Mouse (Mus musculus) heart, postnatal 0 days (tissue): Measurements from ENCODE around the gene Eral1. TPM values are rescaled to one million over a fixed set of nuclear protein-coding genes. Genes with fewer than 3 reads are reported as not detected.

Experiments
- ATAC-seq: fragments of 200-750 bp; cut with Nextera tagmentation; 2 replicates; pipeline ENCODE4 v1.8.0; 2017; ENCODE audit warnings: low read depth, moderate number of reproducible peaks, moderate library complexity; ENCODE audit not compliant: insufficient read depth
- DNase-seq: peaks from one replicate; pipeline ENCODE4 v3.0.0-alpha.2; 2016; ENCODE audit warnings: low spot score
- H3K27ac ChIP-seq: fragments of 300-500 bp; sonication (generic); 2 replicates; pipeline ENCODE4 v1.5.1; 2014; ENCODE audit warnings: low read depth, mild to moderate bottlenecking
- H3K27me3 ChIP-seq: fragments of 300-500 bp; sonication (generic); 2 replicates; pipeline ENCODE4 v1.6.1; 2014; ENCODE audit warnings: low read length, mixed read lengths; ENCODE audit not compliant: control insufficient read depth, insufficient read depth
- H3K36me3 ChIP-seq: fragments of 300-500 bp; sonication (generic); replicated peaks from 2 replicates; pipeline ENCODE4 v1.6.1; 2014; ENCODE audit warnings: low read length, mixed read lengths; ENCODE audit not compliant: control insufficient read depth, insufficient read depth
- H3K4me1 ChIP-seq: fragments of 300-500 bp; sonication (generic); 2 replicates; pipeline ENCODE4 v1.6.1; 2014; ENCODE audit warnings: antibody characterized with exemption; ENCODE audit not compliant: control insufficient read depth, insufficient read depth
- H3K4me2 ChIP-seq: fragments of 300-500 bp; sonication (generic); 2 replicates; pipeline ENCODE4 v1.6.1; 2014; ENCODE audit warnings: low read depth, mild to moderate bottlenecking, low read length, moderate library complexity
- H3K4me3 ChIP-seq: fragments of 300-500 bp; sonication (generic); 2 replicates; pipeline ENCODE4 v1.5.1; 2014; ENCODE audit warnings: low read depth, low read length
- H3K9ac ChIP-seq: fragments of 300-500 bp; sonication (generic); replicated peaks from 2 replicates; pipeline ENCODE4 v1.6.1; 2014; ENCODE audit warnings: low read depth, low read length, mixed read lengths
- H3K9me3 ChIP-seq: fragments of 300-500 bp; sonication (generic); replicated peaks from 2 replicates; pipeline ENCODE4 v1.6.1; 2016; ENCODE audit warnings: low read length; ENCODE audit not compliant: control insufficient read depth
- CTCF ChIP-seq: IDR thresholded peaks from 2 replicates; pipeline ENCODE4 v1.5.1; 2016; ENCODE audit warnings: antibody characterized with exemption, control low read depth, low read depth
- EP300 ChIP-seq: IDR thresholded peaks from 2 replicates; pipeline ENCODE4 v1.6.1; 2016; ENCODE audit warnings: antibody characterized with exemption, low read depth
- WGBS: fragments of 180-500 bp; shearing (Covaris S2); extraction: QIAGEN DNeasy Blood & Tissue Kit; methylation state at CpG from one replicate; pipeline ENCODE4 v1.1.7; 2014; 5-methylcytosine and 5-hydroxymethylcytosine counted together
- polyA plus RNA-seq: library from polyadenylated mRNA; unstranded; fragments of >200 nt; fragmentation: Nextera tagmentation; extraction: Ambion mirVana; gene quantifications from 2 replicates; pipeline ENCODE4 v1.2.1, GENCODE M21; 2015
- total RNA-seq: library from RNA; depleted of rRNA; stranded (reverse); fragments of >200 nt; gene quantifications from 2 replicates; pipeline ENCODE4 v1.2.3, GENCODE M21; 2014; ENCODE audit warnings: low replicate concordance; rRNA removed

Eral1 gene
- total RNA-seq = 33.5 and 40.8 TPM in 2 replicates
- 19.7 TPM in 2 replicates for polyA plus RNA-seq

DNA sequence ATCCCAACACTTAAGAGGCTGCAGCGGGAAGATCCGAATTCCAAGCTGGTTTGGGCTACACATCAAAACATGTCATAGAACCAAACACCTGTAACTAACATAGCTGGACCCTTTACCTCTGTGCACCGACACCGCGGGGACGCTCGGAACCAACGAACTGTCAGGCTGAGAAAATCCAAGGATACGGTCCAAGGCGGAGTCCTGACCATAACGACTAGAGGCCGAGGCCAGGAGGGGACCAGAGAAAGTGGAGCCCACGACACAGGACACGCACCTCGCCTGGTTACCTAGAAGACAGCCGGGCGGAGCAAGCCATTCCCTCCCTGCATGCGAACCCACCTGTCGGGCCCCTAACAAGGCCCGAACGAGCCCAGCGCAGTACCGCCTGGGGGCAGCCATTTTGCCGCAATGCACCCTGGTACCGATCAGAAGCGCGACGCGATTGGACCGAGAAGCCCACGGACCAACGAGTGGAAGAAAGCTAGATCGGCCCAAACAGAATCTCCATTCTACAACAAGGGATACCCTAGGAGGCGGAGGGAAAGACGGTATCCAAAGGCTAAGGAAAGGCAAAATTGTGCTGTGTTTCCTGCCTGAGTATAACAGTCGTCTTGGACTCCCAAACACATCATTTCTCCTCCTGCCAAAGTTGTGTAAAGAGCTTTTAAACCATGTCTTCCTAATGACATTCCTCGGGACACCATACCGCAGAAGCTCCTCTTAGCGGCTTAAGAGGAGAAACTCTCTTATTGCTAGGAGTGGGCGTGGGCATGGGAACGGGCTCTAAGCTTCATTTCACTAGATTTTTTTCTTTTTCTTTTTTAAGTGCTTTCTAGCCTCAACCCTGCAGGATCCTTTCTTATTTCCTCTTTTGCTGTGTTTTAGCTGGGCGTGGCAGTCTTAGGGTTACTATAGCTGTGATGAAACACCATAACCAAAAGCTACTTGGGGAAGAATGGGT is at the start of gene Eral1:
TSS of gene Eral1 (minus strand) at position 423 of the 961 bp plus-strand sequence.
- TF ChIP-seq EP300 = no peak
- peak; percentile 1; the same call in 1 of the 2 replicates for TF ChIP-seq CTCF
- peak; percentile 85 for DNase-seq
- Histone ChIP-seq H3K27ac (peak within 1 kb of the TSS; percentile 44), H3K9ac (peak within 1 kb of the TSS; percentile 69), H3K4me2 (peak within 1 kb of the TSS; percentile 67), H3K4me3 (peak within 1 kb of the TSS; percentile 75), H3K4me1 (peaks cover 13% of the 10 kb centered on the region; the same call in 1 of the 2 replicates), H3K9me3 (no peaks in the 10 kb centered on the region), H3K27me3 (no peaks in the 10 kb centered on the region), H3K36me3 (peaks cover 25% of the 10 kb centered on the region)
- 1% methylated on average over 42 of the region's 42 CpGs for WGBS
- ATAC-seq = peak; percentile 96

DNA sequence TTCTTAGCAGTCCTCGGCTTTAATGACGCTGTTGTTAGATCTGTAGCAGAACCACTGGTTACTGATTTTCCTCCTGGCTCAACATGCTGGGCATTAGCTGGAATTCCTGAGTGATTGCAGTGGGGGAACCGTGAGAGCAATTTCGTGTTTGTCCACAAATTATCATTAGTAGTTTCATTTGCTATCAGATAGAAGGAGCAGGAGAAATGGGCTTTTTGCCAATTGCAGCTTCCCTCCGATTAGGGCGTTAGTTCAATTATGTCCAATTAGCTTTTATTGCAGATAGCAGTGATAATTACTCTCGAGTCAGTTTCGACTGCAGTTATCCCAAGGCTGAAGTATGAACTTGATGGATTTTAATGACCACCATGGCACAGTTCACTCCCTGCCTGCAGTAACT is 49.3 kb upstream of the Eral1 start:
- no peak for TF ChIP-seq CTCF
- no peak for TF ChIP-seq EP300
- H3K27ac ChIP-seq = 0 out of 2 replicates have a peak overlapping the region, but pooled peaks have one; percentile 8

DNA sequence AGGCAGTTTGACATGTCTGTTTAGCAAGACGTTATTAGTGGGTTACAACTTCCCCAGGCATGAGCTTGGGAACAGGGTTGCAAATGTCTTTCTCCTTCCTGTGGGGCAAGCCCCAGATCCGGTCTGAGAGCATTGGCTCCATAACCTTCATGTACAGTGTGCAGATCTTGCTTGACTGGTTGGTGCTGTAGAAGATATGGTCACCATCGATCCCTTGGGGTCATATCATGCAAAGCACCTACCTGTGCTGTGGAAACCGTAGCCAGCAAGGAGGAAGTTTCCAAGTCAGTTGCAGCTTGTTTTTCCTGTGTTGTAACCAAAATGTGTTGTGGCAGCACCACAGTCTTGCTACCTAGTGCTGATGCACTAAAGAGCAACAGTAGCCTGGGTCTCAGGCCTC is 46.6 kb upstream of the Eral1 start:
- no peak for ATAC-seq
- Histone ChIP-seq H3K4me1 (peaks cover 15% of the 10 kb centered on the region; the same call in 1 of the 2 replicates), H3K27ac (no peak overlapping the region), H3K27me3 (no peaks in the 10 kb centered on the region), H3K9ac (no peak overlapping the region), H3K36me3 (no peaks in the 10 kb centered on the region), H3K4me3 (no peak overlapping the region), H3K9me3 (no peaks in the 10 kb centered on the region), H3K4me2 (no peak overlapping the region)
- no peak for DNase-seq
- TF ChIP-seq EP300 = no peak
- no peak for TF ChIP-seq CTCF
- 64% methylated on average over 4 of the region's 4 CpGs for WGBS

More for the DNA sequence above, 49.3 kb upstream of the Eral1 start:
- H3K9ac ChIP-seq = no peak overlapping the region
- 38% methylated on average over 8 of the region's 8 CpGs for WGBS
- no peaks in the 10 kb centered on the region for H3K27me3 ChIP-seq
- H3K9me3 ChIP-seq = no peaks in the 10 kb centered on the region
- H3K4me2 ChIP-seq = no peak overlapping the region
- no peak overlapping the region for H3K4me3 ChIP-seq
- no peak for ATAC-seq
- no peak for DNase-seq
- H3K36me3 ChIP-seq = no peaks in the 10 kb centered on the region
- peaks cover 26% of the 10 kb centered on the region for H3K4me1 ChIP-seq

DNA sequence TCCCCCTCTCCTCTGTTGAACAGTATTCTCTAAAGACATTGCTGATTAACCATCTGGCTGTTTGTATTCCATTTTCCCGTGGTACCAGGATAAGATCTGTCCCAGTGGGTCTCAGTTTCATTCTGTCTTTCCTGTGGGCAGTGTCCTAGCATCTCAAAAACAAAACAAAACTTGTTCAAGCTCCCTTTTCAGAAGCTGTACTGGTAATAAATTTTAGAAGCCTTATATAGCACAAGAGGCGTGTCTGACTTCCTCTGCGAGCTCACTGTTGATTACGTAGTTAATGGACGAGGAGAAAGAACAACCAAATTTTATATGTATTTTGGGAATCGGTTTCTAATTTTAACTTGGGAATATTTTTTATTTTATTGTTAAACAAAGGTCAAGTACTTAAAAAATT is 45.5 kb upstream of the Eral1 start:
- Histone ChIP-seq H3K4me3 (no peak overlapping the region), H3K27ac (0 out of 2 replicates have a peak overlapping the region, but pooled peaks have one; percentile 43), H3K4me1 (peaks cover 19% of the 10 kb centered on the region; the same call in 1 of the 2 replicates), H3K4me2 (no peak overlapping the region), H3K9ac (no peak overlapping the region), H3K36me3 (no peaks in the 10 kb centered on the region), H3K27me3 (no peaks in the 10 kb centered on the region), H3K9me3 (no peaks in the 10 kb centered on the region)
- no peak for DNase-seq
- TF ChIP-seq CTCF (no peak), EP300 (no peak)
- no peak for ATAC-seq
- 64% methylated on average over 6 of the region's 6 CpGs for WGBS

DNA sequence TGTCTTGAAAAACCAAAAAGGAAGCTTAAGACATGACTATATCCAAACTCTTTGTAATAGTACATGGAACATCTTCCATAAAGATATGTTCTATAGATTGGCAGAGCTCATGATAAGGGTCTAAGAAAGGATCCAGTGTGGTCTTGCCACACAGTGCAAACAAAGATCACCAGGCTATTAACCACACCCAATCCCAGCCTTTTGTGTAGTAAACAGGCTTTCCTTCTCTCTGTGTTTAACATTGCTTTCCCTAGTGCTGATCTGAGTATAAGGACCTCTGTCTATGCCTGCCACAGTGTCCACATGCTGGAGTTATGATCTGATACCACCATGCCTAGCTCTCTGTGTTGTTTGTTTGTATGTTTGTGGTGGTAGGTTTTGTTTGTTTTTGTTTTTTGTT is 43.6 kb upstream of the Eral1 start:
- no peak overlapping the region for H3K4me3 ChIP-seq
- H3K36me3 ChIP-seq = no peaks in the 10 kb centered on the region
- ATAC-seq (no peak), DNase-seq (no peak)
- no peak overlapping the region for H3K4me2 ChIP-seq
- H3K27ac ChIP-seq = no peak overlapping the region
- H3K4me1 ChIP-seq = peaks cover 21% of the 10 kb centered on the region
- H3K9me3 ChIP-seq = no peaks in the 10 kb centered on the region
- no peaks in the 10 kb centered on the region for H3K27me3 ChIP-seq
- H3K9ac ChIP-seq = no peak overlapping the region
- TF ChIP-seq CTCF (no peak), EP300 (no peak)
